Mouse (Mus musculus) skeletal muscle tissue, postnatal 0 days (tissue): ENCODE results near the gene Gm10944. TPM values are rescaled to one million over a fixed set of nuclear protein-coding genes. Genes with fewer than 3 reads are reported as not detected.

Experiments
- polyA plus RNA-seq: library from polyadenylated mRNA; unstranded; fragments of >200 nt; fragmentation: Nextera tagmentation; extraction: Ambion mirVana; gene quantifications from 2 replicates; pipeline ENCODE4 v1.2.1, GENCODE M21; 2015

Gene Gm10944
- polyA plus RNA-seq: not detected in 2 replicates

GRCm38 (mm10) chr10:10681048-10681447 lies at the start of gene Gm10944:
Gm10944 (plus strand) TSS chr10:10681348.

Other genes starting within 250 kb of the Gm10944 start
- gene Adgb, start 209.0 kb upstream of the Gm10944 start, polyA plus RNA-seq: 0.10 and 0.12 TPM in 2 replicates
- gene Rab32, start 123.1 kb upstream of the Gm10944 start, polyA plus RNA-seq: 8.0 and 12.3 TPM in 2 replicates